Mouse (Mus musculus) bone marrow macrophage, adult 2 months (primary cell): ENCODE measurements at regions not wholly inside any gene's neighbourhood (a gene's known extent, or its start where the extent isn't known, plus 50 kb on each side); places are given as distances from the start of the nearest gene placed in this dataset.

Experiments used
- H3K27ac ChIP-seq: 2 replicates; pipeline ENCODE4 v1.5.1; 2012; ENCODE audit warnings: low read depth, low read length; ENCODE audit not compliant: insufficient read depth
- H3K4me1 ChIP-seq: 2 replicates; pipeline ENCODE4 v1.6.1; 2012; ENCODE audit warnings: low read length; ENCODE audit not compliant: control insufficient read depth, insufficient read depth
- H3K4me3 ChIP-seq: 2 replicates; pipeline ENCODE4 v1.5.1; 2012; ENCODE audit warnings: mild to moderate bottlenecking, low read length, moderate library complexity; ENCODE audit not compliant: insufficient read depth
- CTCF ChIP-seq: IDR thresholded peaks from 2 replicates; pipeline ENCODE4 v1.5.1; 2012; ENCODE audit warnings: low read depth, mild to moderate bottlenecking, low read length, moderate library complexity
- POLR2A ChIP-seq: IDR thresholded peaks from 2 replicates; pipeline ENCODE4 v1.6.1; 2012; ENCODE audit warnings: mild to moderate bottlenecking, low read depth, low read length, borderline replicate concordance

DNA sequence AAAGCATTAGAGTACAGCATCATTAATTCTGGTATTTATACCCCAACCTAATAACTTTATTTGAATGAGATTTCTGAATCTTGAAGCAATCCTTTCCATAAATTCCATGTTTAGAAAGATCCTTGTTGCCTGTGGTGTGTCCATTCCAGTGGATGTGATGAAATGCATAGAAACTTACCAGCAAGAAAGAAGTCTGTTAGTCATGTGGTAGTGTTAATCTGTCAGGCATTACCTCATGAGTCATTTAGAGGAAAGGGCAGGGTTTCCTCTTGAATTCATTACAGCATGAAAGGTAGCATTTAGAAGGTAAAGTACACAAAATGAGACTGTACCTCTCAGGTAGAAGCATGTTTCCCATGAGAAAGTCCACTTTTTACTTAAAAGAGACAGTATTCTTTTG is 310.3 kb upstream of the N6amt1 start:
- Histone ChIP-seq H3K4me3 (no peak overlapping the region), H3K4me1 (no peaks in the 10 kb centered on the region), H3K27ac (no peak overlapping the region)
- TF ChIP-seq CTCF = no peak
- TF ChIP-seq POLR2A = no peak

DNA sequence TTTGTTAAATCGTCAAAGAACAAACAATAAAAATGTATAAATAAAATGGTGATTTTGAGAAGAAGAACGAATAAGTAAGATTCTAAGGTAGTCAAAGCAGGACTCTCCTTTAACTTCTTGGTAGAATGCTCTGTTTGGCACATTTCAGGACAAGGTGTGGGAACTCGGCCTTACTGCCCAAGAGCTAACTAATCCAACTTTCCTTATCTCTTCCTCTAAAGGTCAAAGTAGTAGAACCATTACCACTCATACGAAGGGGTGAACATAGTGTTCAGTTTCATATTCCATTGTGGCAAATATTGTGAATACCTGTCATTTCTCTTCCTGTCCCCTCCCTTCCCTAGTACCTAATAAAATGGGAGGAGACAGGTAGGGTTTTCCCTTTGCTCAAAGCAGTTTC is 313.6 kb upstream of the N6amt1 start:
- TF ChIP-seq POLR2A (no peak), CTCF (no peak)
- no peak overlapping the region for H3K27ac ChIP-seq
- no peaks in the 10 kb centered on the region for H3K4me1 ChIP-seq

DNA sequence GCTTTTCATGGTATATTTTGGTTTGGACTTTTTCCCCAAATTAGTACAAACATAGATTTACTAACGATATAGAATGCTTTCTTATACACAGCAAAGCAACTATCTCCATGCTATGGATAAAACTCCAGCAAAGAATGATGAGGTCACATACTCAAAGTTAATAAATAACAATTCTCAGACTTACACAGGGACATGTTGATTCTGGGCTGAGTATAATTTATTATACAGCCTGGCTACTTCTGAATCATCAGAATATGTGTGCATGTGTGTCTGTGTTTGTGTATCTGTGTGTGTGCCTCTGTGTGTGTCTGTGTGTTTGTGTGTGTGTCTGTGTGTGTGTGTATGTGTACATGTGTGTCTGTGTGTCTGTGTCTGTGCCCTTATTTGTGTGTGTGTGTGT is 314.1 kb upstream of the N6amt1 start:
- TF ChIP-seq CTCF (no peak), POLR2A (no peak)
- Histone ChIP-seq H3K27ac (no peak overlapping the region), H3K4me1 (no peaks in the 10 kb centered on the region), H3K4me3 (no peak overlapping the region)

More for the DNA sequence above, 313.6 kb upstream of the N6amt1 start:
- no peak overlapping the region for H3K4me3 ChIP-seq

DNA sequence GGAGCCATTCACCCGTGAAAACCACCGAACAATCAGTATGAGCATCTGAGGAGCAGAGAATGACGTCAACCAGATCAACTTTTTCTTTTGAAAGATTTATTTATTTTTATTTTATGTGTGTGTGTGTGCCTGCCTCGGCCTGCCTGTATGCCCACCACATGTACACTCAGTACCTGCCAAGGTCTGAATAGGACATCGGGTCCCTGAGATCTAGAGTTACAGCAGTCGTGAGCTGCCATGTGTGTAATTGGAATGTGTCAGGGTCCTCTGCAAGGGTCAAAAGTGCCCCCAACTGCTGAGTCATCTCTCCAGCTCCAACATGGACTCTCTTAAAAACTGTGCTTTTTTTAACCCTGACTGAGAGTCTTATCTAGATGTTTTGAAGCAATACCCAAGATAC is 316.9 kb upstream of the N6amt1 start:
- Histone ChIP-seq H3K4me3 (no peak overlapping the region), H3K27ac (no peak overlapping the region), H3K4me1 (no peaks in the 10 kb centered on the region)
- TF ChIP-seq CTCF = no peak

DNA sequence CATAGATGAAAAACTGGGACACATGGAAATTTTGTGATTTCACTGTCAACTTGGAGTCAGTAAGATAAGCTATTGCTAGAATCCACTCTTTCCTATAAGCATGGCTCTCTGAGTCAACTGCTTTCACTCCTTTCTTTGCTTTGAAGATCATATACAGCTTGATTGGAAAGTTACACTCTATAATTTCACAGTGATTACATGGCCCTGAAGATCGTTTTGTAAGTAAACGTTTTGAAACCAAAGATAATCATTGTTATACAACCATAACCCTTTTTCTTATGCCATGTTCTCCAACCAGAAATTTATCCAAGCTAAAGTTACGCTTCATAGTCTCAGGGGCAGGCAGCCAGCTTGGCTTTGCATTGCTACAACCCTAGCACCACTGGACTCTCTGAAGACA is 322.1 kb upstream of the N6amt1 start:
- H3K4me1 ChIP-seq = no peaks in the 10 kb centered on the region
- TF ChIP-seq POLR2A = no peak
- TF ChIP-seq CTCF = no peak
- no peak overlapping the region for H3K27ac ChIP-seq
- H3K4me3 ChIP-seq = no peak overlapping the region

DNA sequence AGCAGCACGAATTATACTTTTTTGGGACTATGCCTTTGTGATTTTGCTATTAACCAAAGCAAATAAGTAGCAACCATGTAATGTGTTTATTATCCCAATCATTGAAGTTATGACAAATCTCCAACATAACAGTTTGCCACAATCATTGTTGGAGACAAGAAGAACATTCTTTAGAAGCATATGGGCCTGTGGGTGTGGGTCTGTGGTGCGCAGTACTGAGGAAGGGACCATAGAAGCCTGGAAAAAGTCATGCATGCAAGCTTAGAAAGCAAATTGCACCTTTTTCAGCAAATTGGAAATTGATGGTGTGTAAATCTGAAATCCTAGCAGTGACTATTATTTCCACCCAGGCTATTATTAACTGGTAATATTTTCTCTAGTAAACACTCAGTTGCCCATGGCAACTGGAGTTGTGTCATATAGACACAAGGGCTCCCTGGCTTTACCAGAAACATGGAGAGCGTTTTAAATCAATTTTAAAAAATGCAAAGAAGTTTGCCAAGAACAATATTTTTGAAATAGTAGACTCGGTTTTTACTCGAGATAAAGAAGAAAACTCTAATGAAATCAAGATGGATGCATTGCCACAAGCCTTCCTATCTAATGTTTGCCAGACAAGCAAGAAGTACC is 325.4 kb upstream of the N6amt1 start:
- H3K27ac ChIP-seq = no peak overlapping the region
- TF ChIP-seq POLR2A (no peak), CTCF (no peak)
- no peak overlapping the region for H3K4me3 ChIP-seq
- H3K4me1 ChIP-seq = no peaks in the 10 kb centered on the region

DNA sequence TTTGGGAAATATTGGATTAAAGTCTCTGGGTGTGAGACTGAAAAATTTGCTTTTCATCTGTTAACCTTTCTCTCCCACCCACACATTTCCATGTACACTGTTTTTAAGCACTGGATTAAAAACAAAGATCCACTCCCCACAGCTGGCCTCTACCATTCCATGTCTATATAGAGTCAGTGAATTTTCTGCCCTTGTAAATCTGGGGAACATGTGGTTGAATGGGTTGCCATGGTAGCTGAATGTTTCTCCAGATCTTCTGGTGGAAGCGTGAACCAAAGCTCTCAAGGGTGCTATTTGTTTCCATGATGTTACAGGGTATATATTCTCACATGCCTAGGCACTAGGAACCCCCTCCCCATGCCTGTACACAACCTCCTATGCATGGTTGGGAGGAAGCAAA is 326.4 kb upstream of the N6amt1 start:
- H3K4me3 ChIP-seq = no peak overlapping the region
- no peak overlapping the region for H3K27ac ChIP-seq
- H3K4me1 ChIP-seq = no peaks in the 10 kb centered on the region
- TF ChIP-seq CTCF (no peak), POLR2A (no peak)

DNA sequence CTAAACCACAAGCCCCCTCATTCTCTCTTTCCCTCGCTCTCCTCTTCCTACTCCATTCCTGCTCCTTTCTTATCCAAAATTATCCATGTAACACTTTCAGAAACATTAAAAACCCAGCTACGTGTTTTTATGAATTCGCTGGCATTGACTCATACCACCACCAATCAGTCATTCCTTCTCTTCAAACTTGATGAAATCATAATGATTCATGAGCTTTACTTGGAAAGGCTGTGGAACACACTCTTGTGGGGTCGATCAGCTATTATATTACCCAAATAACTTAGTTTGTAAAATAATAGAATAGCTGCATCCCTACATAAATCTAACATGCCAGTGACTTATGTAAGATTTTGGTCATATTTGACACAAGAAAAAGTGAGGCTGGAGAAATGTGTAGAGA is 331.9 kb upstream of the N6amt1 start:
- Histone ChIP-seq H3K4me1 (no peaks in the 10 kb centered on the region), H3K27ac (no peak overlapping the region), H3K4me3 (no peak overlapping the region)
- no peak for TF ChIP-seq POLR2A
- no peak for TF ChIP-seq CTCF

DNA sequence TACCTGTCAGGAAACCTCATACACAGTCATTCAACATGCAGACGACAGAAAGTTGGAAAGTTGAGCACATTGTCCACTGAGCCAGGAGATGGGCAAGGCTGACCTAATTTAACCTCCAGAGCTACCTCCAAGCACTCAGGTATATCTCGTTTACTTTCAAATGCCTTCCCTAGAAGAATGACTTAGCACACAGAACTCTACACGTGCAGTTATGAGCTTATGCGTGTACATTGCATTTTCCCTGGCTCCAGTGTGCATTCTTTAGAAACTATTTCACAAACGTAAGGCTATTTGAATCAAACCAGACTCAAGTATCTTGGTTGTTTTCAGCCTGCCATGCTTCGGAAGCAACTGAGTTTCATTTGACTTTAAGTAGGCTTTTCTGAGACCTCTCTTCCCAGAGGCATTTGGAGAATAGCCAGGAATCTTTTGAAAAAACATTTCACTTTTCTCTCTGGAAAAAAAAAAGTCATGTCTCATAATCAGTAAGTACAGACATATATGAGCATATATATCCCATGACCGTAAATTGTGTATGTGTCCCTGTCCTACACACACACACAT is 336.8 kb upstream of the N6amt1 start:
- TF ChIP-seq POLR2A (no peak), CTCF (no peak)
- Histone ChIP-seq H3K27ac (no peak overlapping the region), H3K4me1 (no peaks in the 10 kb centered on the region), H3K4me3 (no peak overlapping the region)

DNA sequence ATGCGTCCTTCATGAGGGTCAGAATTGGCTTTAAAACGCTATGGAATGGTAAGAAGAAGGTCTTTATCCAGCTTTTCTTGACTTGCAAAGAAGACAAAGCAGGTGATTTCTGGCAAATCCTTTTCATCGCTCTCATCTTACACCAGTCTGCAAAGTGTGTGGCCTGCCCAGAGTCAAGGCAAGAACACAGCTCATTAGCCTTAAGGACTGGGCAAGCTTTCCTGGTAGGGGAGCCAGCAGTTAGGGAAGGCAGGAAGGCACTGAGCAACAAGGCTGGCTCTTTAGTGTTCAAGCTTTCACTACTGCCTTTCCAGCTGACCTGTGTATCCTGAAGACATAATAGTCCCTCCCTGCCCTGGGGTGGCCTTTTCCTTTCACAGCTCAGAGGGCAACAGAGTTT is 352.4 kb upstream of the N6amt1 start:
- Histone ChIP-seq H3K27ac (no peak overlapping the region), H3K4me3 (no peak overlapping the region), H3K4me1 (no peaks in the 10 kb centered on the region)
- no peak for TF ChIP-seq CTCF
- TF ChIP-seq POLR2A = no peak
